Mouse (Mus musculus) MEL (cell line): ENCODE measurements around the gene Tnip3. TPM values are rescaled to one million over a fixed set of nuclear protein-coding genes. Genes with fewer than 3 reads are reported as not detected.

Source experiments
- DNase-seq: peaks from one replicate; pipeline ENCODE4 v3.0.0; 2011; ENCODE audit warnings: low read depth, low spot score
- H3K27ac ChIP-seq: 2 replicates; pipeline ENCODE4 v1.5.1; 2012; ENCODE audit warnings: low read depth, mild to moderate bottlenecking, control low read depth, low read length, moderate library complexity; ENCODE audit not compliant: control insufficient read depth
- H3K27me3 ChIP-seq, 2 experiments: fragments of 150-350 bp in 1 of 2; sonication (generic) in 1 of 2; 2 replicates each; pipeline ENCODE4 v1.6.1; 2012; ENCODE audit warnings: low read length in 2 of 2, mild to moderate bottlenecking in 2 of 2, improper control_type of control experiment in 1 of 2, moderate library complexity in 1 of 2; ENCODE audit not compliant: insufficient read depth in 2 of 2, control insufficient read depth in 1 of 2
- H3K36me3 ChIP-seq, 2 experiments: 2 replicates each; pipeline ENCODE4 v1.6.1; 2012 to 2014; ENCODE audit warnings: low read length in 2 of 2, improper control_type of control experiment in 1 of 2, inconsistent platforms in 1 of 2, mild to moderate bottlenecking in 1 of 2; ENCODE audit not compliant: insufficient read depth in 2 of 2, control insufficient read depth in 1 of 2
- H3K4me1 ChIP-seq, 2 experiments: fragments of 150-350 bp in 1 of 2; sonication (generic) in 1 of 2; 2 replicates each; pipeline ENCODE4 v1.6.1; 2012; ENCODE audit warnings: low read length in 2 of 2, improper control_type of control experiment in 1 of 2, mild to moderate bottlenecking in 1 of 2; ENCODE audit not compliant: insufficient read depth in 2 of 2, control insufficient read depth in 1 of 2
- H3K4me3 ChIP-seq, 2 experiments: fragments of 150-350 bp in 1 of 2; sonication (generic) in 1 of 2; 2 replicates each; pipeline ENCODE4 v1.5.1; 2012; ENCODE audit warnings: low read depth in 2 of 2, low read length in 2 of 2, mild to moderate bottlenecking in 2 of 2, moderate library complexity in 2 of 2, control low read depth in 1 of 2, improper control_type of control experiment in 1 of 2; ENCODE audit not compliant: control insufficient read depth in 1 of 2, insufficient read depth in 1 of 2
- H3K79me2 ChIP-seq: 2 replicates; pipeline ENCODE4 v1.6.1; 2012; ENCODE audit warnings: mild to moderate bottlenecking, low read length, moderate library complexity; ENCODE audit not compliant: control insufficient read depth, poor library complexity, insufficient read depth
- H3K9ac ChIP-seq: 2 replicates; pipeline ENCODE4 v1.6.1; 2012; ENCODE audit warnings: low read depth, mild to moderate bottlenecking, control low read depth, low read length, moderate library complexity; ENCODE audit not compliant: control insufficient read depth, poor library complexity, severe bottlenecking
- H3K9me3 ChIP-seq: fragments of 150-350 bp; sonication (generic); replicated peaks from 2 replicates; pipeline ENCODE4 v1.6.1; 2012; ENCODE audit warnings: mild to moderate bottlenecking, low read length, improper control_type of control experiment, moderate library complexity; ENCODE audit not compliant: insufficient read depth
- BHLHE40 ChIP-seq: IDR thresholded peaks from 2 replicates; pipeline ENCODE4 v1.6.1; 2012; ENCODE audit warnings: low read depth, mild to moderate bottlenecking, inconsistent platforms, low read length, improper control_type of control experiment, borderline replicate concordance
- CTCF ChIP-seq, 3 experiments: IDR thresholded peaks in 2 of 3; conservative IDR thresholded peaks in 1 of 3; 2 replicates each; pipeline ENCODE4 v1.5.1; 2011 to 2012; ENCODE audit warnings: low read length in 3 of 3, low read depth in 2 of 3, mild to moderate bottlenecking in 2 of 3, improper control_type of control experiment in 1 of 3, inconsistent platforms in 1 of 3, mixed read lengths in 1 of 3, moderate library complexity in 1 of 3; ENCODE audit not compliant: control insufficient read depth in 1 of 3, insufficient read depth in 1 of 3, poor library complexity in 1 of 3, severe bottlenecking in 1 of 3
- EP300 ChIP-seq, 2 experiments: IDR thresholded peaks; 2 replicates each; pipeline ENCODE4 v1.6.1; 2011; ENCODE audit warnings: improper control_type of control experiment in 2 of 2, low read length in 2 of 2, low read depth in 1 of 2, mild to moderate bottlenecking in 1 of 2
- ETS1 ChIP-seq: IDR thresholded peaks from 2 replicates; pipeline ENCODE4 v1.6.1; 2012; ENCODE audit warnings: low read depth, mild to moderate bottlenecking, inconsistent platforms, low read length, improper control_type of control experiment, moderate library complexity
- GABPA ChIP-seq: IDR thresholded peaks from 2 replicates; pipeline ENCODE4 v1.6.1; 2012; ENCODE audit warnings: low read depth, mild to moderate bottlenecking, inconsistent platforms, low read length, improper control_type of control experiment, moderate library complexity
- KAT2A ChIP-seq: conservative IDR thresholded peaks from 2 replicates; pipeline ENCODE4 v1.6.1; 2012; ENCODE audit warnings: low read depth, low read length, improper control_type of control experiment, inconsistent platforms
- MAX ChIP-seq: IDR thresholded peaks from 2 replicates; pipeline ENCODE4 v1.6.1; 2011; ENCODE audit warnings: low read length, improper control_type of control experiment
- MAZ ChIP-seq: IDR thresholded peaks from 2 replicates; pipeline ENCODE4 v1.6.1; 2012; ENCODE audit warnings: low read depth, mild to moderate bottlenecking, inconsistent platforms, low read length, improper control_type of control experiment
- MEF2A ChIP-seq: IDR thresholded peaks from 2 replicates; pipeline ENCODE4 v1.6.1; 2014; ENCODE audit warnings: low read depth, mild to moderate bottlenecking, inconsistent platforms, low read length, improper control_type of control experiment; ENCODE audit not compliant: poor library complexity, insufficient replicate concordance, severe bottlenecking; ENCODE audit errors: extremely low read depth
- MXI1 ChIP-seq: IDR thresholded peaks from 2 replicates; pipeline ENCODE4 v1.6.1; 2011; ENCODE audit warnings: mild to moderate bottlenecking, low read depth, low read length, improper control_type of control experiment
- MYB ChIP-seq: IDR thresholded peaks from 2 replicates; pipeline ENCODE4 v1.6.1; 2011; ENCODE audit warnings: mild to moderate bottlenecking, low read depth, low read length, improper control_type of control experiment
- MYC ChIP-seq: IDR thresholded peaks from 2 replicates; pipeline ENCODE4 v1.6.1; 2011; ENCODE audit warnings: low read depth, mild to moderate bottlenecking, low read length, improper control_type of control experiment, moderate library complexity
- POLR2A ChIP-seq, 2 experiments: IDR thresholded peaks; 2 replicates each; pipeline ENCODE4 v1.6.1; 2011 to 2012; ENCODE audit warnings: low read length in 2 of 2, mild to moderate bottlenecking in 2 of 2, control low read depth in 1 of 2, improper control_type of control experiment in 1 of 2, low read depth in 1 of 2, moderate library complexity in 1 of 2; ENCODE audit not compliant: control insufficient read depth in 1 of 2, insufficient read depth in 1 of 2, poor library complexity in 1 of 2
- POLR2AphosphoS2 ChIP-seq: IDR thresholded peaks from 2 replicates; pipeline ENCODE4 v1.6.1; 2011; ENCODE audit warnings: low read length, improper control_type of control experiment
- RCOR1 ChIP-seq: IDR thresholded peaks from 2 replicates; pipeline ENCODE4 v1.6.1; 2012; ENCODE audit warnings: low read depth, mild to moderate bottlenecking, inconsistent platforms, low read length, improper control_type of control experiment
- SMC3 ChIP-seq: IDR thresholded peaks from 2 replicates; pipeline ENCODE4 v1.6.1; 2011; ENCODE audit warnings: low read depth, low read length, improper control_type of control experiment
- TCF12 ChIP-seq: IDR thresholded peaks from 2 replicates; pipeline ENCODE4 v1.6.1; 2014; ENCODE audit warnings: low read depth, mild to moderate bottlenecking, inconsistent platforms, low read length, improper control_type of control experiment, moderate library complexity
- UBTF ChIP-seq: IDR thresholded peaks from 2 replicates; pipeline ENCODE4 v1.6.1; 2012; ENCODE audit warnings: low read depth, mild to moderate bottlenecking, inconsistent platforms, low read length, improper control_type of control experiment, moderate library complexity, borderline replicate concordance; ENCODE audit not compliant: insufficient read depth
- USF1 ChIP-seq: IDR thresholded peaks from 2 replicates; pipeline ENCODE4 v1.6.1; 2014; ENCODE audit warnings: low read depth, mild to moderate bottlenecking, inconsistent platforms, low read length, improper control_type of control experiment, moderate library complexity
- ZKSCAN1 ChIP-seq: IDR thresholded peaks from 2 replicates; pipeline ENCODE4 v1.6.1; 2012; ENCODE audit warnings: low read depth, mild to moderate bottlenecking, inconsistent platforms, low read length, improper control_type of control experiment, moderate library complexity
- ZMIZ1 ChIP-seq: IDR thresholded peaks from 2 replicates; pipeline ENCODE4 v1.6.1; 2012; ENCODE audit warnings: low read depth, mild to moderate bottlenecking, inconsistent platforms, low read length, improper control_type of control experiment, moderate library complexity
- ZNF384 ChIP-seq: IDR thresholded peaks from 2 replicates; pipeline ENCODE4 v1.6.1; 2012; ENCODE audit warnings: low read depth, mild to moderate bottlenecking, inconsistent platforms, low read length, improper control_type of control experiment
- polyA plus RNA-seq, 2 experiments: library from polyadenylated mRNA; stranded (reverse) in 1 of 2; unstranded in 1 of 2; fragments of >175 nt in 1 of 2; fragments of >200 nt in 1 of 2; gene quantifications; 2 replicates each; pipeline versions ENCODE4 v1.2.1 to v1.2.4; 2012; ENCODE audit warnings: low replicate concordance in 2 of 2, low read depth in 1 of 2; ENCODE audit not compliant: insufficient read length in 2 of 2, insufficient read depth in 1 of 2, missing spikeins in 1 of 2
- total RNA-seq: library from RNA; depleted of rRNA; stranded (reverse); fragments of 300-350 nt; gene quantifications from 2 replicates; pipeline ENCODE4 v1.2.3, GENCODE M21; 2012

Gene Tnip3
- total and polyA plus RNA-seq, 3 experiments, result 0.99 TPM; not detected in 2

DNA sequence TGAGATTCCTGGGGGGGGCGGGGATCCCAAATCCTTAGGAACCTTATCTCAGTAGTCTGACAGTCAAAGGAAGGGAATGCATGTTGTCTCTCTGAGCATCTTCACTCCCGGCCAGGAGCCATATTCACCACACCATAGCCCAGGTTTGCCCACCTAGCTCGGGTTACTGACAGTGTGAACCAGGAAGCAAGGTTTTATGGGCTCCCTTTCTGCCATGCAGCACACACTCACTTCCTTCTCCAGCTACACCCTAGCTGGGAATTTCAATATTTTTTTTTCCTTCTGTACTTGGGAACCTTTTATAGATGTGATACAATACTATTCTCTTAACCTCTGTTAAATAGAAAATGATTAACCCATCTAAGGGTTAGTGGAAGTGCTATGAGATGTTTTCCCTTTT is 73.4 kb downstream of the Tnip3 start:
- TF ChIP-seq MYB, result no peak
- TF ChIP-seq ZMIZ1, result no peak
- no peak for TF ChIP-seq EP300 (IDR thresholded peaks at IDR 0.05; ENCODE audit: low read depth in 1 of 2, low read length in 2 of 2)
- no peak for TF ChIP-seq ETS1
- TF ChIP-seq TCF12, result no peak
- no peak for TF ChIP-seq MAX
- TF ChIP-seq CTCF (IDR thresholded peaks at IDR 0.05 in 2 of 3, conservative IDR thresholded peaks at IDR 0.05 in 1 of 3; ENCODE audit: control insufficient read depth in 1 of 3, insufficient read depth in 1 of 3, low read depth in 2 of 3, low read length in 3 of 3, poor library complexity in 1 of 3, severe bottlenecking in 1 of 3), result no peak
- TF ChIP-seq RCOR1, result no peak
- TF ChIP-seq POLR2AphosphoS2, result no peak
- TF ChIP-seq UBTF, result no peak
- no peak for TF ChIP-seq SMC3
- no peak for TF ChIP-seq ZKSCAN1
- no peak for TF ChIP-seq USF1
- TF ChIP-seq BHLHE40, result no peak
- TF ChIP-seq GABPA, result no peak
- TF ChIP-seq POLR2A (IDR thresholded peaks at IDR 0.05; ENCODE audit: control insufficient read depth in 1 of 2, insufficient read depth in 1 of 2, low read depth in 1 of 2, low read length in 2 of 2, poor library complexity in 1 of 2), result no peak
- H3K27me3 ChIP-seq, result no peaks in the 10 kb centered on the region
- no peak for DNase-seq
- no peaks in the 10 kb centered on the region for H3K79me2 ChIP-seq
- H3K9me3 ChIP-seq, result no peaks in the 10 kb centered on the region
- no peak overlapping the region for H3K9ac ChIP-seq
- H3K27ac ChIP-seq, result no peak overlapping the region
- H3K4me1 ChIP-seq, result peaks cover 5 to 11% of the 10 kb centered on the region in 2 experiments; a peak in 3 of 4 replicates
- no peak overlapping the region for H3K4me3 ChIP-seq
- H3K36me3 ChIP-seq, result peaks cover 0 to 13% of the 10 kb centered on the region in 2 experiments; a peak in 2 of 4 replicates

DNA sequence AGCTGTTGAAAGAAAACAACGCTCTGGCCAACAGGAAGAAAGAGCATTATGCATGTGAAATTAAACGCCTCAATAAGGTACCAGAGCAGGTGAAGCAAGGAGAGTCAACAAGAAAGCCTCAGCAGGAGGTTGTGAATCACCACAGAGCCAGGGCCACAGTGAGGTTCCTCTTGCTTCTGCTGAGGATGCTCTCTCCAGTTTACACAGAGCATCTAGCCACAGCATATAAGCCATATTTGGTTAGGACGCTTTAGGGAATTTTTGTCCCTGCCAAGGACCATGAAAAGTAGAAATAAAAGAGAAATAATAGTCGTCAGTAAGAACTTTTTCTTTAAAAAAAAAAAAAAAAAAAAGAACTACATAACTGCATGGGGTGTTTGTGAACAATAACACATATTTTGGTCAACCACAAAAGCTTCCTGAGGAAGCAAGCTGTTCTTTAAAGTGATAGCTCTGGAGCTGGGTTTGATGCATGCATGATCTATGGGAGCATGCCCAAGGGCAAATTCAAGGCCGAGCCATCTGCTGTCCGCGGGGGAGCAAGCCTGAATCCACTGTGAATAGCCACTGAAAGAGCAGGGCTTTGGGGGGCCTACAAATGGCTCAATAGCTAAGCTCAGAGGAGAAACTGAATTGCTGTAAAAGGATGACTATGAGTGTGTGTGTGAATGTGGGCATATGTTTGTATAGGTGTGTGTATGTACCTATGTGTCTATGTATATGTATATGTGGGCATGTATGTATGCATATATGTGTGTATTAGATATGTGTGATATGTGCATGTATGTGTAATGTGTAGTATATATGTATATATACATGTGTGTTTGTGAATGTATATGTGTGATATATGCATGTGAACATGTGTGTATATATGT is 75.0 kb downstream of the Tnip3 start:
- Histone ChIP-seq H3K27me3 (no peaks in the 10 kb centered on the region), H3K27ac (no peak overlapping the region), H3K9ac (no peak overlapping the region), H3K4me1 (peaks cover 0 to 1% of the 10 kb centered on the region in 2 experiments; a peak in 2 of 4 replicates), H3K4me3 (no peak overlapping the region), H3K9me3 (no peaks in the 10 kb centered on the region), H3K79me2 (no peaks in the 10 kb centered on the region), H3K36me3 (peaks cover 0 to 8% of the 10 kb centered on the region in 2 experiments; a peak in 2 of 4 replicates)
- no peak for TF ChIP-seq CTCF (IDR thresholded peaks at IDR 0.05 in 2 of 3, conservative IDR thresholded peaks at IDR 0.05 in 1 of 3; ENCODE audit: control insufficient read depth in 1 of 3, insufficient read depth in 1 of 3, low read depth in 2 of 3, low read length in 3 of 3, poor library complexity in 1 of 3, severe bottlenecking in 1 of 3)
- TF ChIP-seq MAZ, result no peak
- TF ChIP-seq KAT2A, result no peak
- TF ChIP-seq MEF2A, result no peak
- no peak for TF ChIP-seq MYC
- TF ChIP-seq MXI1, result no peak
- TF ChIP-seq ZNF384, result peak; percentile 48; the same call in 1 of the 2 replicates
- DNase-seq, result no peak
